Mouse (Mus musculus): ENCODE measurements around the gene H2-Q7. TPM values are rescaled to one million over a fixed set of nuclear protein-coding genes. Genes with fewer than 3 reads are reported as not detected.
"Not testable (repeated sequence)": the region's sequence is repeated elsewhere in the genome, so short reads cannot be mapped to it uniquely, and the experiment has no call there.

Gene H2-Q7
- polyA plus RNA-seq, 1 experiment from 2014 or later = 9.4 TPM

- not testable (repeated sequence) for H3K4me1 ChIP-seq; H3K4me3 ChIP-seq; H3K9ac ChIP-seq; H3K4me2 ChIP-seq (replicated peaks); H3K36me3 ChIP-seq; H3K9me3 ChIP-seq; H3K27ac ChIP-seq; ATAC-seq (ENCODE audit: low FRiP score, low read depth)
- peaks cover 34% of the 10 kb centered on the region for H3K27me3 ChIP-seq
- 64% methylated on average over 3 of the region's 3 CpGs for WGBS
Observed at GRCm38 (mm10) chr17:35423131-35423810, 15.7 kb upstream of the H2-Q7 start.

- 83% methylated on average over 3 of the region's 3 CpGs for WGBS
- H3K27me3 ChIP-seq = peaks cover 34% of the 10 kb centered on the region
- not testable (repeated sequence) for ATAC-seq (ENCODE audit: low FRiP score, low read depth); H3K9ac ChIP-seq; H3K4me1 ChIP-seq; H3K9me3 ChIP-seq; H3K4me2 ChIP-seq (replicated peaks); H3K4me3 ChIP-seq; H3K36me3 ChIP-seq; H3K27ac ChIP-seq
Observed at GRCm38 (mm10) chr17:35424106-35424505, 14.8 kb upstream of the H2-Q7 start.

GRCm38 (mm10) chr17:35424624-35425416, 14.1 kb upstream of the H2-Q7 start, which contains the start of gene H2-Q6:
H2-Q6 (plus strand) TSS chr17:35424850.
- peak within 1 kb of the TSS; percentile 43 for H3K4me3 ChIP-seq
- peak within 1 kb of the TSS; percentile 70 for H3K4me2 ChIP-seq (replicated peaks)
- not testable (repeated sequence) for H3K4me1 ChIP-seq, H3K36me3 ChIP-seq, H3K9me3 ChIP-seq, H3K27ac ChIP-seq
- peak within 1 kb of the TSS; percentile 58 for H3K9ac ChIP-seq
- peaks cover 34% of the 10 kb centered on the region for H3K27me3 ChIP-seq
- peak; percentile 75; the same call in 1 of the 2 replicates for ATAC-seq (ENCODE audit: low FRiP score, low read depth)
- under 1% methylated on average over 56 of the region's 66 CpGs for WGBS

GRCm38 (mm10) chr17:35425474-35425873, 13.5 kb upstream of the H2-Q7 start:
- ATAC-seq (ENCODE audit: low FRiP score, low read depth) = peak; percentile 38
- H3K4me2 ChIP-seq (replicated peaks) = peak overlapping the region; percentile 70
- H3K36me3 ChIP-seq, H3K9ac ChIP-seq, H3K4me1 ChIP-seq, H3K27ac ChIP-seq, H3K9me3 ChIP-seq: not testable (repeated sequence)
- peak overlapping the region; percentile 43 for H3K4me3 ChIP-seq
- WGBS = 14% methylated on average over 28 of the region's 28 CpGs
- peaks cover 34% of the 10 kb centered on the region for H3K27me3 ChIP-seq

GRCm38 (mm10) chr17:35428883-35429282, 10.1 kb upstream of the H2-Q7 start:
- H3K4me1 ChIP-seq; H3K36me3 ChIP-seq; H3K9me3 ChIP-seq; H3K4me3 ChIP-seq; ATAC-seq (ENCODE audit: low FRiP score, low read depth); H3K9ac ChIP-seq; H3K4me2 ChIP-seq (replicated peaks); H3K27ac ChIP-seq: not testable (repeated sequence)
- peaks cover 26% of the 10 kb centered on the region for H3K27me3 ChIP-seq
- 84% methylated on average over 6 of the region's 6 CpGs for WGBS

- not testable (repeated sequence) for H3K4me3 ChIP-seq; H3K4me1 ChIP-seq; H3K9ac ChIP-seq; H3K27ac ChIP-seq; H3K9me3 ChIP-seq; ATAC-seq (ENCODE audit: low FRiP score, low read depth); H3K36me3 ChIP-seq; H3K4me2 ChIP-seq (replicated peaks)
- 88% methylated on average over 6 of the region's 6 CpGs for WGBS
- H3K27me3 ChIP-seq = peaks cover 12% of the 10 kb centered on the region
Observed at GRCm38 (mm10) chr17:35430671-35431070, 8.3 kb upstream of the H2-Q7 start.

- not testable (repeated sequence) for H3K4me3 ChIP-seq; H3K4me1 ChIP-seq; H3K27me3 ChIP-seq; H3K9ac ChIP-seq; H3K9me3 ChIP-seq; H3K4me2 ChIP-seq (replicated peaks); H3K36me3 ChIP-seq; ATAC-seq (ENCODE audit: low FRiP score, low read depth); H3K27ac ChIP-seq
- WGBS = 85% methylated on average over 3 of the region's 3 CpGs
Observed at GRCm38 (mm10) chr17:35432167-35432566, 6.8 kb upstream of the H2-Q7 start.

- H3K4me1 ChIP-seq; ATAC-seq (ENCODE audit: low FRiP score, low read depth); H3K4me2 ChIP-seq (replicated peaks); H3K9ac ChIP-seq; H3K36me3 ChIP-seq; H3K4me3 ChIP-seq; H3K9me3 ChIP-seq; H3K27ac ChIP-seq: not testable (repeated sequence)
- H3K27me3 ChIP-seq = peaks cover 12% of the 10 kb centered on the region
- 8% methylated on average over 8 of the region's 8 CpGs for WGBS
Observed at GRCm38 (mm10) chr17:35434836-35435235, 4.1 kb upstream of the H2-Q7 start.

GRCm38 (mm10) chr17:35435577-35435976, 3.4 kb upstream of the H2-Q7 start:
- 73% methylated on average over 3 of the region's 3 CpGs for WGBS
- H3K4me1 ChIP-seq; H3K4me3 ChIP-seq; H3K9me3 ChIP-seq; H3K36me3 ChIP-seq; ATAC-seq (ENCODE audit: low FRiP score, low read depth); H3K9ac ChIP-seq; H3K27ac ChIP-seq; H3K4me2 ChIP-seq (replicated peaks): not testable (repeated sequence)
- peaks cover 18% of the 10 kb centered on the region for H3K27me3 ChIP-seq

GRCm38 (mm10) chr17:35437386-35437936, 1.5 kb upstream of the H2-Q7 start:
- not testable (repeated sequence) for ATAC-seq (ENCODE audit: low FRiP score, low read depth); H3K9ac ChIP-seq; H3K4me2 ChIP-seq (replicated peaks); H3K4me3 ChIP-seq; H3K9me3 ChIP-seq; H3K27ac ChIP-seq; H3K4me1 ChIP-seq; H3K36me3 ChIP-seq
- WGBS = 41% methylated on average over 1 of the region's 1 CpGs
- peaks cover 15% of the 10 kb centered on the region for H3K27me3 ChIP-seq

- peaks cover 15% of the 10 kb centered on the region for H3K27me3 ChIP-seq
- not testable (repeated sequence) for H3K4me1 ChIP-seq; H3K9me3 ChIP-seq; H3K9ac ChIP-seq; H3K4me3 ChIP-seq; H3K4me2 ChIP-seq (replicated peaks); H3K27ac ChIP-seq; ATAC-seq (ENCODE audit: low FRiP score, low read depth); H3K36me3 ChIP-seq
- WGBS = 73% methylated on average over 2 of the region's 3 CpGs
Observed at GRCm38 (mm10) chr17:35438395-35438794, 560 bp upstream of the H2-Q7 start.

- peak overlapping the region; percentile 91 for H3K4me2 ChIP-seq (replicated peaks)
- peak; percentile 55 for ATAC-seq (ENCODE audit: low FRiP score, low read depth)
Observed at GRCm38 (mm10) chr17:35439295-35439747, 366 bp downstream of the H2-Q7 start.

More at GRCm38 (mm10) chr17:35439295-35439747, 366 bp downstream of the H2-Q7 start:
- not testable (repeated sequence) for H3K27ac ChIP-seq, H3K36me3 ChIP-seq, H3K9me3 ChIP-seq, H3K4me1 ChIP-seq
- Histone ChIP-seq H3K27me3 (peaks cover 15% of the 10 kb centered on the region), H3K4me3 (peak overlapping the region; percentile 51), H3K9ac (peak overlapping the region; percentile 66)
- 1% methylated on average over 47 of the region's 48 CpGs for WGBS

Data from limb, embryonic 13.5 days (tissue).